In genomic region chr15:79774117-79775027, GRCm38 (mm10) we compare ENCODE assay signal across 8 mouse cellular contexts. TPM values are rescaled to one million over a fixed set of nuclear protein-coding genes. Genes with fewer than 3 reads are reported as not detected.
DNase-seq lines count a peak whose midpoint lies in the region; ATAC-seq and TF ChIP-seq lines count a peak whose summit lies in the region.

No protein-coding gene starts in this region.

- no peaks in the 10 kb centered on the region for H3K9me3 ChIP-seq in heart, embryonic 12.5 days (replicated peaks)
- H3K9me3 ChIP-seq in kidney, postnatal 0 days (replicated peaks; ENCODE audit: low read length) = no peaks in the 10 kb centered on the region
- H3K9me3 ChIP-seq in liver, embryonic 11.5 days (ENCODE audit: control insufficient read depth, low read length) = no peaks in the 10 kb centered on the region
- H3K9me3 ChIP-seq in stomach, embryonic 14.5 days (ENCODE audit: control insufficient read depth, low read depth, low read length) = no peaks in the 10 kb centered on the region

- TF ChIP-seq CTCF in kidney, postnatal 0 days (IDR thresholded peaks at IDR 0.05; ENCODE audit: low read depth) = no peak

- H3K4me1 ChIP-seq in heart, embryonic 12.5 days (replicated peaks) = peaks cover 32% of the 10 kb centered on the region
- peaks cover 7% of the 10 kb centered on the region; the same call in 1 of the 2 replicates for H3K4me1 ChIP-seq in kidney, postnatal 0 days (replicated peaks; ENCODE audit: insufficient read depth, low read length)
- peaks cover 3% of the 10 kb centered on the region; the same call in 1 of the 2 replicates for H3K4me1 ChIP-seq in liver, embryonic 11.5 days (replicated peaks; ENCODE audit: control insufficient read depth, insufficient read depth, low read length)
- peaks cover 15% of the 10 kb centered on the region; the same call in 1 of the 2 replicates for H3K4me1 ChIP-seq in stomach, embryonic 14.5 days (ENCODE audit: control insufficient read depth, insufficient read depth, low read length)

- peak overlapping the region; percentile 94 for H3K4me3 ChIP-seq in heart, embryonic 12.5 days
- H3K4me3 ChIP-seq in kidney, postnatal 0 days (replicated peaks; ENCODE audit: low read depth, low read length) = peak overlapping the region; percentile 91
- peak overlapping the region; percentile 80 for H3K4me3 ChIP-seq in liver, embryonic 11.5 days (ENCODE audit: low read depth, low read length)
- peak overlapping the region; percentile 81 for H3K4me3 ChIP-seq in stomach, embryonic 14.5 days (ENCODE audit: low read depth, low read length)

- under 1% methylated on average over 50 of the region's 50 CpGs for WGBS in heart, embryonic 12.5 days
- WGBS in kidney, postnatal 0 days = under 1% methylated on average over 47 of the region's 50 CpGs
- WGBS in liver, embryonic 11.5 days = under 1% methylated on average over 49 of the region's 50 CpGs
- WGBS in stomach, embryonic 14.5 days = 1% methylated on average over 50 of the region's 50 CpGs

- H3K36me3 ChIP-seq in heart, embryonic 12.5 days = no peaks in the 10 kb centered on the region
- no peaks in the 10 kb centered on the region for H3K36me3 ChIP-seq in kidney, postnatal 0 days (ENCODE audit: insufficient read depth, low read length)
- no peaks in the 10 kb centered on the region for H3K36me3 ChIP-seq in liver, embryonic 11.5 days (ENCODE audit: control insufficient read depth, insufficient read depth, low read length)
- no peaks in the 10 kb centered on the region for H3K36me3 ChIP-seq in stomach, embryonic 14.5 days (ENCODE audit: control insufficient read depth, insufficient read depth, low read length)

- peak overlapping the region; percentile 82 for H3K4me2 ChIP-seq in heart, embryonic 12.5 days
- H3K4me2 ChIP-seq in kidney, postnatal 0 days (ENCODE audit: low read length) = peak overlapping the region; percentile 78
- H3K4me2 ChIP-seq in liver, embryonic 11.5 days = peak overlapping the region; percentile 72
- peak overlapping the region; percentile 79 for H3K4me2 ChIP-seq in stomach, embryonic 14.5 days (replicated peaks; ENCODE audit: low read depth, low read length)

- H3K27me3 ChIP-seq in heart, embryonic 12.5 days (replicated peaks) = no peaks in the 10 kb centered on the region
- no peaks in the 10 kb centered on the region for H3K27me3 ChIP-seq in kidney, postnatal 0 days (ENCODE audit: insufficient read depth, low read length)
- no peaks in the 10 kb centered on the region; the same call in 1 of the 2 replicates for H3K27me3 ChIP-seq in liver, embryonic 11.5 days (replicated peaks; ENCODE audit: control insufficient read depth, insufficient read depth, low read length)
- no peaks in the 10 kb centered on the region for H3K27me3 ChIP-seq in stomach, embryonic 14.5 days (ENCODE audit: control insufficient read depth, insufficient read depth, low read length)

- peak overlapping the region; percentile 93 for H3K9ac ChIP-seq in heart, embryonic 12.5 days
- peak overlapping the region; percentile 70 for H3K9ac ChIP-seq in kidney, postnatal 0 days (ENCODE audit: low read depth, low read length)
- H3K9ac ChIP-seq in liver, embryonic 11.5 days (ENCODE audit: low read depth, low read length) = peak overlapping the region; percentile 73
- peak overlapping the region; percentile 74 for H3K9ac ChIP-seq in stomach, embryonic 14.5 days (replicated peaks; ENCODE audit: low read depth, low read length)

- ATAC-seq in erythroid progenitor cell, adult 5-6 weeks (replicated peaks; ENCODE audit: low FRiP score, poor library complexity, severe bottlenecking) = peak; percentile 98
- peak; percentile 99 for ATAC-seq in heart, embryonic 12.5 days (ENCODE audit: insufficient number of reproducible peaks, low FRiP score)
- peak; percentile 97 for ATAC-seq in kidney, postnatal 0 days (replicated peaks; ENCODE audit: low FRiP score, low read depth)
- peak; percentile 99 for ATAC-seq in liver, embryonic 11.5 days (replicated peaks; ENCODE audit: low FRiP score)
- peak; percentile 98 for ATAC-seq in stomach, embryonic 14.5 days (ENCODE audit: insufficient number of reproducible peaks, insufficient read depth, low FRiP score, low read depth)

- H3K27ac ChIP-seq in heart, embryonic 12.5 days (ENCODE audit: poor library complexity, severe bottlenecking) = peak overlapping the region; percentile 73
- peak overlapping the region; percentile 80 for H3K27ac ChIP-seq in kidney, postnatal 0 days
- H3K27ac ChIP-seq in liver, embryonic 11.5 days (ENCODE audit: low read depth, low read length) = peak overlapping the region; percentile 16; the same call in 1 of the 2 replicates
- peak overlapping the region; percentile 61 for H3K27ac ChIP-seq in stomach, embryonic 14.5 days (ENCODE audit: low read length)

- DNase-seq in CD4-positive helper T cell, adult 2 months (ENCODE audit: low read depth, low spot score) = peak; percentile 98
- peak; percentile 96 for DNase-seq in brain, embryonic 18.5 days (ENCODE audit: low read depth, low spot score)
- DNase-seq in kidney, postnatal 0 days (ENCODE audit: low spot score) = peak; percentile 99
- peak; percentile 87 for DNase-seq in liver, embryonic 11.5 days (ENCODE audit: low spot score)
- DNase-seq in naive thymus-derived CD4-positive, alpha-beta T cell, adult 2 months (ENCODE audit: low read depth) = peak; percentile 99

RNA-seq across cellular contexts. Expression of gene Dnal4, which starts 3.3 kb away (rescaled TPM):
- total RNA-seq in erythroid progenitor cell, adult 5-6 weeks (2015; ENCODE audit: low replicate concordance) = 1.8 TPM in 1 of 2 replicates, not detected in the other
- 0.30 and 1.7 TPM in 2 replicates for total RNA-seq in erythroid progenitor cell, adult 5-6 weeks (2017; ENCODE audit: low replicate concordance)
- 37.1 TPM in 2 replicates for polyA plus RNA-seq in heart, embryonic 12.5 days (2016; fragmentation: Nextera tagmentation; extraction: Ambion mirVana)
- polyA plus RNA-seq in kidney, postnatal 0 days (2015; fragmentation: Nextera tagmentation; extraction: Ambion mirVana) = 59.3 and 61.8 TPM in 2 replicates
- polyA plus RNA-seq in liver, embryonic 11.5 days (2014; fragmentation: Nextera tagmentation; extraction: Ambion mirVana) = 25.0 and 28.6 TPM in 2 replicates
- polyA plus RNA-seq in stomach, embryonic 14.5 days (2014; fragmentation: Nextera tagmentation; extraction: Ambion mirVana) = 58.1 and 60.7 TPM in 2 replicates

RNA-seq across cellular contexts. Expression of gene Nptxr, which starts 30.2 kb away (rescaled TPM):
- not detected in 2 replicates for total RNA-seq in erythroid progenitor cell, adult 5-6 weeks (2015; ENCODE audit: low replicate concordance)
- total RNA-seq in erythroid progenitor cell, adult 5-6 weeks (2017; ENCODE audit: low replicate concordance) = 0.53 TPM in 1 of 2 replicates, not detected in the other
- polyA plus RNA-seq in heart, embryonic 12.5 days (2016; fragmentation: Nextera tagmentation; extraction: Ambion mirVana) = 2.6 and 2.7 TPM in 2 replicates
- 1.1 and 1.4 TPM in 2 replicates for polyA plus RNA-seq in kidney, postnatal 0 days (2015; fragmentation: Nextera tagmentation; extraction: Ambion mirVana)
- polyA plus RNA-seq in liver, embryonic 11.5 days (2014; fragmentation: Nextera tagmentation; extraction: Ambion mirVana) = 0.27 and 0.43 TPM in 2 replicates
- polyA plus RNA-seq in stomach, embryonic 14.5 days (2014; fragmentation: Nextera tagmentation; extraction: Ambion mirVana) = 2.6 and 2.7 TPM in 2 replicates

RNA-seq across cellular contexts. Expression of gene Sun2, which starts 32.0 kb away (rescaled TPM):
- total RNA-seq in erythroid progenitor cell, adult 5-6 weeks (2015; ENCODE audit: low replicate concordance) = 29.6 and 34.0 TPM in 2 replicates
- total RNA-seq in erythroid progenitor cell, adult 5-6 weeks (2017; ENCODE audit: low replicate concordance) = 56.9 and 67.4 TPM in 2 replicates
- 4.5 and 4.9 TPM in 2 replicates for polyA plus RNA-seq in heart, embryonic 12.5 days (2016; fragmentation: Nextera tagmentation; extraction: Ambion mirVana)
- polyA plus RNA-seq in kidney, postnatal 0 days (2015; fragmentation: Nextera tagmentation; extraction: Ambion mirVana) = 3.5 and 4.0 TPM in 2 replicates
- polyA plus RNA-seq in liver, embryonic 11.5 days (2014; fragmentation: Nextera tagmentation; extraction: Ambion mirVana) = 2.2 and 2.5 TPM in 2 replicates
- polyA plus RNA-seq in stomach, embryonic 14.5 days (2014; fragmentation: Nextera tagmentation; extraction: Ambion mirVana) = 5.7 and 6.8 TPM in 2 replicates

RNA-seq across cellular contexts. Expression of gene Npcd, which starts 59.7 kb away (rescaled TPM):
- total RNA-seq in erythroid progenitor cell, adult 5-6 weeks (2015; ENCODE audit: low replicate concordance) = not detected in 2 replicates
- not detected in 2 replicates for total RNA-seq in erythroid progenitor cell, adult 5-6 weeks (2017; ENCODE audit: low replicate concordance)
- 0.21 TPM in 1 of 2 replicates, not detected in the other for polyA plus RNA-seq in heart, embryonic 12.5 days (2016; fragmentation: Nextera tagmentation; extraction: Ambion mirVana)
- polyA plus RNA-seq in kidney, postnatal 0 days (2015; fragmentation: Nextera tagmentation; extraction: Ambion mirVana) = 0.28 TPM in 1 of 2 replicates, not detected in the other
- not detected in 2 replicates for polyA plus RNA-seq in liver, embryonic 11.5 days (2014; fragmentation: Nextera tagmentation; extraction: Ambion mirVana)
- polyA plus RNA-seq in stomach, embryonic 14.5 days (2014; fragmentation: Nextera tagmentation; extraction: Ambion mirVana) = 0.77 and 1.3 TPM in 2 replicates

Comparison
In these comparisons a context has a peak if more than half of its experiments do, and no peak if none do; other contexts are left out.
1. Peak in every context shown above with its lines: DNase-seq, ATAC-seq, H3K4me3 ChIP-seq and H3K27ac ChIP-seq.
2. H3K27ac ChIP-seq: peak in every context shown above with its lines; median percentile 80 in kidney, postnatal 0 days; 73 in heart, embryonic 12.5 days; 61 in stomach, embryonic 14.5 days; 16 in liver, embryonic 11.5 days.